Mouse (Mus musculus) MEL (cell line): ENCODE measurements around the gene Zfp318.

ENCODE experiments used
- CTCF ChIP-seq, 3 experiments: IDR thresholded peaks in 2 of 3; conservative IDR thresholded peaks in 1 of 3; 2 replicates each; pipeline ENCODE4 v1.5.1; 2011 to 2012; ENCODE audit warnings: low read length in 3 of 3, low read depth in 2 of 3, mild to moderate bottlenecking in 2 of 3, improper control_type of control experiment in 1 of 3, inconsistent platforms in 1 of 3, mixed read lengths in 1 of 3, moderate library complexity in 1 of 3; ENCODE audit not compliant: control insufficient read depth in 1 of 3, insufficient read depth in 1 of 3, poor library complexity in 1 of 3, severe bottlenecking in 1 of 3
- E2F4 ChIP-seq: IDR thresholded peaks from 2 replicates; pipeline ENCODE4 v1.6.1; 2011; ENCODE audit warnings: low read depth, low read length, improper control_type of control experiment, borderline replicate concordance
- ETS1 ChIP-seq: IDR thresholded peaks from 2 replicates; pipeline ENCODE4 v1.6.1; 2012; ENCODE audit warnings: low read depth, mild to moderate bottlenecking, inconsistent platforms, low read length, improper control_type of control experiment, moderate library complexity
- MAX ChIP-seq: IDR thresholded peaks from 2 replicates; pipeline ENCODE4 v1.6.1; 2011; ENCODE audit warnings: low read length, improper control_type of control experiment
- TAL1 ChIP-seq: IDR thresholded peaks from 2 replicates; pipeline ENCODE4 v1.6.1; 2012; ENCODE audit warnings: mild to moderate bottlenecking, inconsistent platforms, low read length, moderate library complexity, mixed read lengths
- ZMIZ1 ChIP-seq: IDR thresholded peaks from 2 replicates; pipeline ENCODE4 v1.6.1; 2012; ENCODE audit warnings: low read depth, mild to moderate bottlenecking, inconsistent platforms, low read length, improper control_type of control experiment, moderate library complexity

DNA sequence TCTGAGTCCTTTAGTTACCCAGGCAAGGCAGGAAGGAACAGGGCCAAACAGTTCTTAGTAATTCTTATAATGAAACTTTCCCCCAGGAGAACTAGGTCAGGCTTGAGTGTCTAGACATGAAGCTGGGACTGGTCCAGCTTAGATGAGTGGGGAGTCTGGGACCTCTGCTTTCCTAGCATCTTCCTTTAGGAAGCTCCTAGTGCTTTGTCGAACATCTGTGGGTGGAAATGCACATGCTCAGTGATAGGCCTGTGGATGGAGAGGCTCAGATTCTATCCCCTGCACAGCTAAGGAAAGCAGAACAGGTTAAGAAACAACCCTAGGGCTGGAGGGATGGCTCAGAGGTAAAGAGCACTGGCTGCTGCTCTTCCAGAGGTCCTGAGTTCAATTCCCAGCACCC lies 11.1 kb downstream of the Zfp318 start:
- TF ChIP-seq CTCF (IDR thresholded peaks at IDR 0.05 in 2 of 3, conservative IDR thresholded peaks at IDR 0.05 in 1 of 3; ENCODE audit: control insufficient read depth in 1 of 3, insufficient read depth in 1 of 3, low read depth in 2 of 3, low read length in 3 of 3, poor library complexity in 1 of 3, severe bottlenecking in 1 of 3): no peak
- no peak for TF ChIP-seq MAX
- no peak for TF ChIP-seq E2F4
- no peak for TF ChIP-seq ETS1
- no peak for TF ChIP-seq ZMIZ1
- TF ChIP-seq TAL1: no peak
